Mouse (Mus musculus) liver, postnatal 0 days (tissue): ENCODE data around the gene Inip. TPM values are rescaled to one million over a fixed set of nuclear protein-coding genes. Genes with fewer than 3 reads are reported as not detected.

Experiments used
- ATAC-seq: fragments of 200-750 bp; cut with Nextera tagmentation; 2 replicates; pipeline ENCODE4 v1.8.0; 2017; ENCODE audit warnings: mild to moderate bottlenecking, moderate library complexity
- DNase-seq: peaks from one replicate; pipeline ENCODE4 v3.0.0-alpha.2; 2016
- H3K27ac ChIP-seq: fragments of 300-500 bp; sonication (generic); 2 replicates; pipeline ENCODE4 v1.5.1; 2014; ENCODE audit warnings: antibody characterized with exemption, moderate library complexity, mild to moderate bottlenecking, low read depth
- H3K27me3 ChIP-seq: fragments of 300-500 bp; sonication (generic); 2 replicates; pipeline ENCODE4 v1.6.1; 2014; ENCODE audit warnings: low read length, control low read depth, mixed read lengths; ENCODE audit not compliant: insufficient read depth
- H3K36me3 ChIP-seq: fragments of 300-500 bp; sonication (generic); replicated peaks from 2 replicates; pipeline ENCODE4 v1.6.1; 2014; ENCODE audit warnings: mild to moderate bottlenecking, control low read depth, low read length, moderate library complexity, mixed read lengths; ENCODE audit not compliant: insufficient read depth
- H3K4me1 ChIP-seq: fragments of 300-500 bp; sonication (generic); 2 replicates; pipeline ENCODE4 v1.6.1; 2014; ENCODE audit warnings: antibody characterized with exemption, mild to moderate bottlenecking, control low read depth; ENCODE audit not compliant: insufficient read depth
- H3K4me2 ChIP-seq: fragments of 300-500 bp; sonication (generic); 2 replicates; pipeline ENCODE4 v1.6.1; 2014; ENCODE audit warnings: low read depth, mild to moderate bottlenecking, low read length, moderate library complexity, mixed read lengths
- H3K4me3 ChIP-seq: fragments of 300-500 bp; sonication (generic); 2 replicates; pipeline ENCODE4 v1.5.1; 2014; ENCODE audit warnings: low read depth, low read length
- H3K9ac ChIP-seq: fragments of 300-500 bp; sonication (generic); replicated peaks from 2 replicates; pipeline ENCODE4 v1.6.1; 2014; ENCODE audit warnings: mild to moderate bottlenecking, moderate library complexity
- H3K9me3 ChIP-seq: fragments of 300-500 bp; sonication (generic); 2 replicates; pipeline ENCODE4 v1.6.1; 2016; ENCODE audit warnings: mild to moderate bottlenecking, control low read depth, low read length, mixed read lengths
- CTCF ChIP-seq: sonication (generic); IDR thresholded peaks from 2 replicates; pipeline ENCODE4 v1.5.1; 2016; ENCODE audit warnings: antibody characterized with exemption, low read depth
- EP300 ChIP-seq: IDR thresholded peaks from 2 replicates; pipeline ENCODE4 v1.6.1; 2016; ENCODE audit warnings: antibody characterized with exemption, low read depth, mild to moderate bottlenecking
- WGBS: fragments of 180-500 bp; shearing (Covaris S2); extraction: QIAGEN DNeasy Blood & Tissue Kit; methylation state at CpG from one replicate; pipeline ENCODE4 v1.1.7; 2014; ENCODE audit not compliant: insufficient replicate concordance; 5-methylcytosine and 5-hydroxymethylcytosine counted together
- polyA plus RNA-seq: library from polyadenylated mRNA; unstranded; fragments of >200 nt; fragmentation: Nextera tagmentation; extraction: Ambion mirVana; gene quantifications from 2 replicates; pipeline ENCODE4 v1.2.1, GENCODE M21; 2015

Gene Inip
- 11.2 and 12.6 TPM in 2 replicates for polyA plus RNA-seq

GRCm38 (mm10) chr4:59801489-59801888, at the start of gene Inip:
Inip (minus strand) TSS chr4:59801589.
- H3K4me1 ChIP-seq = peaks cover 23% of the 10 kb centered on the region
- H3K27me3 ChIP-seq = no peaks in the 10 kb centered on the region
- no peaks in the 10 kb centered on the region for H3K36me3 ChIP-seq
- DNase-seq = no peak
- no peak within 1 kb of the TSS for H3K4me3 ChIP-seq
- no peak within 1 kb of the TSS for H3K9ac ChIP-seq
- H3K27ac ChIP-seq = no peak within 1 kb of the TSS
- ATAC-seq = no peak
- H3K4me2 ChIP-seq = no peak within 1 kb of the TSS
- H3K9me3 ChIP-seq = no peaks in the 10 kb centered on the region
- TF ChIP-seq EP300 (no peak), CTCF (no peak)

GRCm38 (mm10) chr4:59850181-59850580, 48.8 kb upstream of the Inip start:
- ATAC-seq (no peak), DNase-seq (peak; percentile 86)
- Histone ChIP-seq H3K4me1 (peaks cover 9% of the 10 kb centered on the region), H3K9me3 (peaks cover 3% of the 10 kb centered on the region; the same call in 1 of the 2 replicates), H3K36me3 (0 out of 2 replicates have a peak, but pooled peaks cover 2% of the 10 kb centered on the region), H3K4me2 (no peak overlapping the region), H3K27me3 (no peaks in the 10 kb centered on the region), H3K27ac (no peak overlapping the region), H3K9ac (no peak overlapping the region), H3K4me3 (no peak overlapping the region)
- WGBS = 74% methylated on average over 2 of the region's 2 CpGs
- TF ChIP-seq EP300 (no peak), CTCF (peak; percentile 91)

- no peak overlapping the region for H3K9ac ChIP-seq
- 0 out of 2 replicates have a peak, but pooled peaks cover 2% of the 10 kb centered on the region for H3K36me3 ChIP-seq
- H3K4me2 ChIP-seq = no peak overlapping the region
- peaks cover 18% of the 10 kb centered on the region for H3K4me1 ChIP-seq
- no peak overlapping the region for H3K27ac ChIP-seq
- WGBS = 86% methylated on average over 5 of the region's 5 CpGs
- no peaks in the 10 kb centered on the region for H3K27me3 ChIP-seq
- ATAC-seq (no peak), DNase-seq (no peak)
- no peak overlapping the region for H3K4me3 ChIP-seq
- TF ChIP-seq EP300 (no peak), CTCF (no peak)
- peaks cover 3% of the 10 kb centered on the region; the same call in 1 of the 2 replicates for H3K9me3 ChIP-seq
Measured at GRCm38 (mm10) chr4:59847447-59847846, 46.1 kb upstream of the Inip start.

- H3K4me3 ChIP-seq = no peak overlapping the region
- no peak overlapping the region for H3K9ac ChIP-seq
- peak overlapping the region; percentile 58 for H3K27ac ChIP-seq
- TF ChIP-seq CTCF = no peak
- ATAC-seq (peak; percentile 61), DNase-seq (no peak)
- H3K4me2 ChIP-seq = peak overlapping the region; percentile 38
- H3K4me1 ChIP-seq = peaks cover 23% of the 10 kb centered on the region
- H3K36me3 ChIP-seq = 0 out of 2 replicates have a peak, but pooled peaks cover 2% of the 10 kb centered on the region
- WGBS = 28% methylated on average over 3 of the region's 3 CpGs
- H3K9me3 ChIP-seq = no peaks in the 10 kb centered on the region
- H3K27me3 ChIP-seq = no peaks in the 10 kb centered on the region
Measured at GRCm38 (mm10) chr4:59845245-59845637, 43.9 kb upstream of the Inip start.

GRCm38 (mm10) chr4:59844460-59845244, 43.3 kb upstream of the Inip start:
- Histone ChIP-seq H3K27ac (peak overlapping the region; percentile 58), H3K9me3 (no peaks in the 10 kb centered on the region), H3K4me1 (peaks cover 20% of the 10 kb centered on the region), H3K4me3 (no peak overlapping the region), H3K9ac (no peak overlapping the region), H3K4me2 (peak overlapping the region; percentile 38), H3K36me3 (0 out of 2 replicates have a peak, but pooled peaks cover 2% of the 10 kb centered on the region), H3K27me3 (no peaks in the 10 kb centered on the region)
- ATAC-seq (peak; percentile 31; the same call in 1 of the 2 replicates), DNase-seq (no peak)
- TF ChIP-seq CTCF (no peak), EP300 (no peak)
- 44% methylated on average over 15 of the region's 15 CpGs for WGBS

- Histone ChIP-seq H3K9ac (no peak overlapping the region), H3K4me2 (peak overlapping the region; percentile 30; the same call in 1 of the 2 replicates), H3K27ac (peak overlapping the region; percentile 55), H3K36me3 (peaks cover 5% of the 10 kb centered on the region; the same call in 1 of the 2 replicates), H3K4me3 (no peak overlapping the region), H3K4me1 (peaks cover 9% of the 10 kb centered on the region), H3K27me3 (no peaks in the 10 kb centered on the region), H3K9me3 (no peaks in the 10 kb centered on the region)
- DNase-seq (no peak), ATAC-seq (no peak)
- no peak for TF ChIP-seq EP300
- no peak for TF ChIP-seq CTCF
- 40% methylated on average over 7 of the region's 7 CpGs for WGBS
Measured at GRCm38 (mm10) chr4:59837659-59838058, 36.3 kb upstream of the Inip start.
